Mouse (Mus musculus) kidney, adult 11 months (tissue): Measurements from ENCODE around the gene Myo1e.

ENCODE experiments used
- DNase-seq: peaks from one replicate; pipeline ENCODE4 v3.0.0; 2022

Gene Myo1e

GRCm38 (mm10) chr9:70298221-70298620 is 91.1 kb downstream of the Myo1e start:
- DNase-seq = no peak

GRCm38 (mm10) chr9:70300705-70301104 is 93.6 kb downstream of the Myo1e start:
- no peak for DNase-seq

- DNase-seq = no peak
Observed at GRCm38 (mm10) chr9:70301598-70301997, 94.4 kb downstream of the Myo1e start.

DNA sequence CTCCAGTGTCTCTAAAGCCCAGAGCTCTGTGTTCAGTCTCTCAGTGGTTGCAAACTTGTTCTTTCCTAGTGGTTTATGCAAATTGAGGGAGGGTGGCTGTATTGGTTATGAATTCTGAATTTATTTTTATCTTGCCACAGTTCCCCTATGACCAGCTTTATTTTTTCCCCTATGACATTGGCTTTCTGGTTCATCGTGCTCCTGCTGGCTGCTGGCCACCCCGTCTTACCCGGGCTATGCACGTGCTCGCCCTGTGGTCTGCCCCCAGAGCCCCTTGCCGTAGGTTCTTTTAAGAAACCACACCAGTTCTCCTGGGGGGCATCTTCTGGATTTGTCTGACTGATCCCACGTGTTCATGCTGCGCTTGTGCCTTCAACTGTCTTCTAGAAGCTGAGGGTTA is 97.8 kb downstream of the Myo1e start:
- DNase-seq = no peak

DNA sequence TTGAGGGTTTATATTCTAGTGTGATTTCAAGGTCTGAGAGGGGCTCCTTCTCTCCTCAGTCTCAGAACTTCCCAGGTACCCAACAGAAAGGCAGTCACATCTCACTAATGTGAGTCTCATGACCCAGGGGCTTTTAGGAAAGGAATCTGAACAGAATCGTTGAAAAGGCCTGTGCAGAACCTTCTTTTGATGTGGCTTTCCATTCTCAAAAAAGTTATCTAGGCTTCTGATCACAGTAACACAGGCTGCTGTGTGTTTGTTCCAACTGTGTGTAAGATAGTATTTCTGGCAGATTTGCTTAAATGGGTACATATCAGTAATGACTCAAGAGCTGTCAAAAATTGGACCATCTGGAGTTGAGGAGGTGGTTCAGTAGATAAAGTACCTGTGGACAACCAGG is 102.9 kb downstream of the Myo1e start:
- DNase-seq = no peak

- no peak for DNase-seq
Observed at GRCm38 (mm10) chr9:70314019-70314418, 106.9 kb downstream of the Myo1e start.

GRCm38 (mm10) chr9:70315130-70315529 is 108.0 kb downstream of the Myo1e start:
- DNase-seq = no peak

- DNase-seq = peak; percentile 74
Observed at GRCm38 (mm10) chr9:70318601-70319000, 111.5 kb downstream of the Myo1e start.

- DNase-seq = no peak
Observed at GRCm38 (mm10) chr9:70324336-70324735, 117.2 kb downstream of the Myo1e start.

GRCm38 (mm10) chr9:70325880-70326595 is 118.9 kb downstream of the Myo1e start:
- DNase-seq = no peak

DNA sequence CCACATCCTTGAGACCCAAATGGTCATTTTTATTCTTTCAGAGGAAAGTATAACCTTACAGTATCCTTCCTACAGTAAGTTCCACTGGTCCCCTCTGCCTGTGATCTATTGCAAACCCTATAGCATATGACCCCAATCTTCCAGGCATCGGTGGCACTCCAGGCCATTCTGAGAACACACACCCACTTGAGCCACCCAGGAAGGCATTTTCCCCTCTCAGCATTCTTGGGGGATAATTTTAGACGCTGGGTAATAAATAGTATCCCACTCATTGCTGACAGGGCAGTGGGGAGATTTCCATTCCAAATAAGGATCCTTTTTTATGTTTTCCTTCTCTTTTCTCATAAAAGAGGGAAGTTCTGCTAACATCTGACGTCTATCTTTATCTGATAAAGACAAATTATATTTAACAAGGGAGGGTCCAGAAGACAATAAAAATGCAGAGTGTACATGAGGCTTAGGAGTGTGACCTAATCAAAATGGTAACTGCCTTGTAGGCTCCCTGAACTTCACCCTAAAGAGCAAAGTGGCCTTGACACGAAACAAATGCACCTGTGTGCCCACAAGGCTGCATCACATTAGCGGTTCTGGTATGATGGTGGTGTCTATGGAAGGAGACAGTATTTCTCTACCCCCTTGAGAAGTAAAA is 121.2 kb downstream of the Myo1e start:
- no peak for DNase-seq

GRCm38 (mm10) chr9:70331727-70332335 is 124.7 kb downstream of the Myo1e start:
- peak; percentile 28 for DNase-seq

DNA sequence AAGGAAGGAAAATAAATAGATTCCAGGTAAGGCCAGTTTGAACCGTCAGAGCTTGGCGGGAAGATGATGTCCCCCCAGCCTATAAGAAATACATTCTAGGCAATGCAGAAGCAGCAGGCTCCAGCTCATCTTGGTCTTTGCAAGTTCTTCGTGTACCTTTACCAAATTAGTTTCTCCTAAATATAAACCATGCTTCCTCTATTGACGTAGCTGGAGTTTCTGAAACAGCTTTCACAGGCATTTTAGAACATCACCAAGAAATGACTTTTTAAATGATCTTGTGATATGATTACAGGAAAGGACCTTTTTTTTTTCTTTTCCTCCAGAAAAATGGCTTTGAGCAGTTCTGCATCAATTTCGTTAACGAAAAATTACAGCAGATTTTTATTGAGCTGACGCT is 131.2 kb downstream of the Myo1e start:
- no peak for DNase-seq

GRCm38 (mm10) chr9:70338894-70339293 is 131.7 kb downstream of the Myo1e start:
- no peak for DNase-seq

GRCm38 (mm10) chr9:70349274-70349673 is 142.1 kb downstream of the Myo1e start:
- no peak for DNase-seq

- DNase-seq = no peak
Observed at GRCm38 (mm10) chr9:70351570-70352277, 144.6 kb downstream of the Myo1e start.

- DNase-seq = no peak
Observed at GRCm38 (mm10) chr9:70356254-70356653, 149.1 kb downstream of the Myo1e start.

- DNase-seq = no peak
Observed at GRCm38 (mm10) chr9:70359402-70360131, 152.4 kb downstream of the Myo1e start.

GRCm38 (mm10) chr9:70364741-70365140 is 157.6 kb downstream of the Myo1e start:
- DNase-seq = no peak

- DNase-seq = no peak
Observed at GRCm38 (mm10) chr9:70365915-70366314, 158.8 kb downstream of the Myo1e start.

GRCm38 (mm10) chr9:70366898-70367297 is 159.7 kb downstream of the Myo1e start:
- DNase-seq = no peak

DNA sequence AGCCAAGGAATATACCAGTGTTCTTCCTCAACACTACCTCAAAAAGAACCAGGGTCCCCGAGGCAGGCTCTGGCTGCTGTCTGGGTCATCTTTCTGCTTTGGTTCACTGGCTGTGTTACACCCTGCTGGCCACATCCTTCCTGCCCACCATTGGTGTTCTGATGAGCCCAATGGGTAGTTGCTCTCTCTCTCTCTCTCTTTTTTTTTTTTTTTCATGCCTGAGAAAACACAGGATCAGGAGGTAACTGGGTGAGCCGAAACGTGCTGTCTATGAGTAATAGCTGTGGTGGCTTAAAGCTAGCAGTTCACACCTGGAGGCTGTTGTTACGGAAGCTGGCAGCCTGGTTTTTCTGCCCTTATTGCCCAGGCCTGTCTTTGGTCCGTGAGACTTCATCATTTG is 164.5 kb downstream of the Myo1e start:
- no peak for DNase-seq
